Mouse (Mus musculus) olfactory bulb, adult 2 months (tissue): ENCODE measurements around the gene Ppp2r5b. TPM values are rescaled to one million over a fixed set of nuclear protein-coding genes. Genes with fewer than 3 reads are reported as not detected.

Experiments used
- H3K27ac ChIP-seq: fragments of 200-500 bp; 2 replicates; pipeline ENCODE4 v1.5.1; 2012; ENCODE audit warnings: low read depth, low read length; ENCODE audit not compliant: insufficient read depth
- H3K4me1 ChIP-seq: fragments of 200-500 bp; 2 replicates; pipeline ENCODE4 v1.6.1; 2012; ENCODE audit warnings: low read length; ENCODE audit not compliant: control insufficient read depth, insufficient read depth
- H3K4me3 ChIP-seq: fragments of 200-500 bp; 2 replicates; pipeline ENCODE4 v1.5.1; 2012; ENCODE audit warnings: mild to moderate bottlenecking, low read depth, low read length, moderate library complexity; ENCODE audit not compliant: insufficient read depth
- CTCF ChIP-seq: fragments of 200-500 bp; IDR thresholded peaks from 2 replicates; pipeline ENCODE4 v1.5.1; 2012; ENCODE audit warnings: low read depth, mild to moderate bottlenecking, low read length, moderate library complexity; ENCODE audit not compliant: insufficient read depth
- POLR2A ChIP-seq: fragments of 200-500 bp; IDR thresholded peaks from 2 replicates; pipeline ENCODE4 v1.6.1; 2012; ENCODE audit warnings: mild to moderate bottlenecking, low read depth, low read length, moderate library complexity; ENCODE audit not compliant: insufficient read depth
- WGBS: fragments of 180-500 bp; shearing (Covaris S2); methylation state at CpG from one replicate; pipeline ENCODE4 v1.1.7; 2018; 5-methylcytosine and 5-hydroxymethylcytosine counted together
- polyA plus RNA-seq: library from polyadenylated mRNA; stranded (reverse); fragments of >200 nt; gene quantifications from 2 replicates; pipeline ENCODE4 v1.2.4, GENCODE M21; 2012; ENCODE audit warnings: low replicate concordance; ENCODE audit not compliant: missing spikeins, insufficient read depth, insufficient read length

The Ppp2r5b gene
- polyA plus RNA-seq, 1 experiment, result not detected

DNA sequence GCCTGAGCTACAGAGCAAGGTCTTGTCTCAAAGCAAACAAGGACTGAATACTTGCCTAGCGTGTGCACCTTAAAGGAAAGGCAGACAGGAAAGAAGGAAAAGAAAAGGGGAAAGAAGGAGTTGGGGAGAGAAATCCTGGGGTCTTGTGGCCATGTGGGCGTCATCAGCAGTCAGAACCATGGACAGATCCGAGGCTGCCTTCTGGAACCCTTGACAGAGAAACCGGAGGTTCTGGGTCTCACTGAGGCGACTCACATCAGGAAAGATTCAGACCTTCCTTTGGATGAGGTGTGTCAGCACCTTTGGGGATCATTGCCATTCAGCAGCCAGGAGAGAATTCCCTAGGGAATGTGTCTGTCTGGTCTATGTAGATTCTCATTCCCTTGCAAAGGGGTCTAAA lies 54.0 kb downstream of the Ppp2r5b start:
- no peak for TF ChIP-seq POLR2A
- TF ChIP-seq CTCF, result no peak
- WGBS, result 37% methylated on average over 5 of the region's 5 CpGs
- no peak overlapping the region for H3K27ac ChIP-seq
- no peaks in the 10 kb centered on the region for H3K4me1 ChIP-seq
- no peak overlapping the region for H3K4me3 ChIP-seq

DNA sequence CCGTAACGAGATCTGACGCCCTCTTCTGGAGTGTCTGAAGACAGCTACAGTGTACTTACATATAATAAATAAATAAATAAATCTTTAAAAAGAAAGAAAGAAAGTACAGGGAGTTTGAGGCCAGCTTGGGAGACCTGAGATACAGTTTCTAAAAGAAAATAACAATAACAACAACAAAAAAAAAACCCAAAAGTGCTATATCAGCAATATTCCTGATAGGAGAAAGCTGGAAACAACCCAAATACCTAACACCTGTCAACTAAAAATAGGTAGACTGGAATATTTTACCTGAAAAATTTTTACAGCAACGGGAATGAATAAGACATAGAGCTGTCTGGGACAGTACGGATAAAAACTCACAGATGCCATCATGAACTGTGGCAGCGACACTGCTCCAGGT lies 56.9 kb downstream of the Ppp2r5b start:
- Histone ChIP-seq H3K4me3 (no peak overlapping the region), H3K27ac (no peak overlapping the region), H3K4me1 (no peaks in the 10 kb centered on the region)
- TF ChIP-seq CTCF, result no peak
- no peak for TF ChIP-seq POLR2A
- 87% methylated on average over 6 of the region's 6 CpGs for WGBS

Other genes with a start within 250 kb of the Ppp2r5b start
- not detected in 2 replicates for gene Slc22a20, start 249.7 kb downstream of the Ppp2r5b start, polyA plus RNA-seq
- gene Capn1, start 220.0 kb downstream of the Ppp2r5b start, polyA plus RNA-seq, result not detected in 2 replicates
- gene Syvn1, start 189.3 kb downstream of the Ppp2r5b start, polyA plus RNA-seq, result not detected in 2 replicates
- gene Mrpl49, start 178.1 kb downstream of the Ppp2r5b start, polyA plus RNA-seq, result not detected in 2 replicates
- gene Fau, start 178.0 kb downstream of the Ppp2r5b start, polyA plus RNA-seq, result 1,126 and 1,387 TPM in 2 replicates
- not detected in 2 replicates for gene Znhit2, start 174.7 kb downstream of the Ppp2r5b start, polyA plus RNA-seq
- not detected in 2 replicates for gene Tm7sf2, start 167.5 kb downstream of the Ppp2r5b start, polyA plus RNA-seq
- gene Vps51, start 158.6 kb downstream of the Ppp2r5b start, polyA plus RNA-seq, result not detected in 2 replicates
- gene Tmem262, start 155.8 kb downstream of the Ppp2r5b start, polyA plus RNA-seq, result not detected in 2 replicates
- gene Gm28374, start 153.6 kb downstream of the Ppp2r5b start, polyA plus RNA-seq, result not detected in 2 replicates
- not detected in 2 replicates for gene Zfpl1, start 150.9 kb downstream of the Ppp2r5b start, polyA plus RNA-seq
- not detected in 2 replicates for gene Cdca5, start 150.9 kb downstream of the Ppp2r5b start, polyA plus RNA-seq
- gene AC131692.1, start 141.5 kb downstream of the Ppp2r5b start, polyA plus RNA-seq, result not detected in 2 replicates
- not detected in 2 replicates for gene Naaladl1, start 130.1 kb downstream of the Ppp2r5b start, polyA plus RNA-seq
- gene Sac3d1, start 117.2 kb downstream of the Ppp2r5b start, polyA plus RNA-seq, result not detected in 2 replicates
- gene Snx15, start 107.6 kb downstream of the Ppp2r5b start, polyA plus RNA-seq, result not detected in 2 replicates
- not detected in 2 replicates for gene Batf2, start 94.9 kb downstream of the Ppp2r5b start, polyA plus RNA-seq
- not detected in 2 replicates for gene Arl2, start 94.3 kb downstream of the Ppp2r5b start, polyA plus RNA-seq
- not detected in 2 replicates for gene Majin, start 51.5 kb downstream of the Ppp2r5b start, polyA plus RNA-seq
- gene Gpha2, start 9.5 kb downstream of the Ppp2r5b start, polyA plus RNA-seq, result not detected in 2 replicates
- not detected in 2 replicates for gene Atg2a, start 5.8 kb upstream of the Ppp2r5b start, polyA plus RNA-seq
- gene Ehd1, start 40.9 kb upstream of the Ppp2r5b start, polyA plus RNA-seq, result not detected in 2 replicates
- gene Cdc42bpg, start 70.6 kb upstream of the Ppp2r5b start, polyA plus RNA-seq, result not detected in 2 replicates
- not detected in 2 replicates for gene Men1, start 99.1 kb upstream of the Ppp2r5b start, polyA plus RNA-seq
- gene Map4k2, start 105.3 kb upstream of the Ppp2r5b start, polyA plus RNA-seq, result 158 TPM in 1 of 2 replicates, not detected in the other
- gene Sf1, start 127.8 kb upstream of the Ppp2r5b start, polyA plus RNA-seq, result 340 TPM in 1 of 2 replicates, not detected in the other
- gene Pygm, start 148.5 kb upstream of the Ppp2r5b start, polyA plus RNA-seq, result not detected in 2 replicates
- 282 TPM in 1 of 2 replicates, not detected in the other for gene Rasgrp2, start 163.5 kb upstream of the Ppp2r5b start, polyA plus RNA-seq
- gene Nrxn2, start 182.9 kb upstream of the Ppp2r5b start, polyA plus RNA-seq, result 202 and 263 TPM in 2 replicates